Mouse (Mus musculus): Measurements from ENCODE around the gene Ribc1. TPM values are rescaled to one million over a fixed set of nuclear protein-coding genes. Genes with fewer than 3 reads are reported as not detected.

Ribc1 gene
- 4.5 and 4.9 TPM in 2 replicates for polyA plus RNA-seq (2016; fragmentation: Nextera tagmentation; extraction: Ambion mirVana)

DNA sequence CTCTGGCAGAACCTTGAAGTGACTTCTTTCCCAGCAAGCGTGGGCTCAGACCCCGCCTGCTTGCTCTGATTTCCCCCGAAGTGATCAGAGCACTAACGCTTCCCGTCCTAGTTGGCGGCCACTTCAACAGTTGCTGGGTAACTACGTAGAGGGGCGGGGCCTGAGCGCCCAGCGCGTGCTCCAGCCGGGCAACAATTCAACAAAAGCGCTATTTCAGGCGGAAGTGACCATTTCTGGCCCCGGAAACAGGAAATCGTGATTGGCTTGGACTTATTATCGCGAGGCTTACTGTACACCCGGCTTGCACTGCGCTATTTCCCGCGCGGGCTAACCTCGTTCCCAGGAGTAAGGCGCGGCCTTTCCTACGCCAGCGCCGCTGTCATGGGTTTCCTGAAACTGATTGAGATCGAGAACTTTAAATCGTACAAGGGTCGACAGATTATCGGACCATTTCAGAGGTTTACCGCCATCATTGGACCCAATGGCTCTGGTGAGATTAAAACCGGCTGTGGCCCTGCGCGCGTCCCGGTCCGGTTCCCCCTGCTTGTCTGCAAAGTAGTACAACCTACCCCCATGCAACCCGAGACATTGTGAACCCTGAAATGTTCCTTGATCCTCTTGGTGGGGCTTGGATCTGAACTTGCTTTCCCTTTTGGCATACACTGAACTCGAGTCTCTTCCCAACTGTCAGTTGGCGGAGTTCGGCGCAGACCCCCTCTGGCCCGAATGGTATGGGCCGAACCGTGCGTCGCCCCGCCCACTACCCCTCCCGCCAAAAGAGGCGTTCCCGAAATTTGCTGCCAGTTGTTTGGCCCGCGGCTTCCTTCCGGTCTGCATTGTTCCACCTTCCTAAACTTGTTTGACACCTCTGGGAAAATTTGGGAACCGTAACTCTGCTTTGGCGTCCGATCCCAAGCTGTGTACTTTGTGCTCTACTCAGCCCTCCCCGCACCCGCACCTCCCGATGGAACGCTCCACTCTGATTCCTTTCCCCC, at the start of gene Ribc1, which contains the start of gene Smc1a:
Ribc1 (minus strand) TSS at position 145 of the 995 bp plus-strand sequence.
Smc1a (plus strand) TSS at position 278 of the 995 bp plus-strand sequence.
- WGBS: 19% methylated on average over 64 of the region's 64 CpGs
- DNase-seq (ENCODE audit: low spot score): peak; percentile 89
- H3K4me3 ChIP-seq: peak within 1 kb of the TSS; percentile 61
- H3K27me3 ChIP-seq (ENCODE audit: insufficient read depth, poor library complexity, severe bottlenecking): peaks cover 79% of the 10 kb centered on the region
- peak within 1 kb of the TSS; percentile 90 for H3K27ac ChIP-seq
- no peaks in the 10 kb centered on the region for H3K9me3 ChIP-seq
- peaks cover 14% of the 10 kb centered on the region for H3K36me3 ChIP-seq
- H3K4me1 ChIP-seq (replicated peaks): peaks cover 15% of the 10 kb centered on the region

DNA sequence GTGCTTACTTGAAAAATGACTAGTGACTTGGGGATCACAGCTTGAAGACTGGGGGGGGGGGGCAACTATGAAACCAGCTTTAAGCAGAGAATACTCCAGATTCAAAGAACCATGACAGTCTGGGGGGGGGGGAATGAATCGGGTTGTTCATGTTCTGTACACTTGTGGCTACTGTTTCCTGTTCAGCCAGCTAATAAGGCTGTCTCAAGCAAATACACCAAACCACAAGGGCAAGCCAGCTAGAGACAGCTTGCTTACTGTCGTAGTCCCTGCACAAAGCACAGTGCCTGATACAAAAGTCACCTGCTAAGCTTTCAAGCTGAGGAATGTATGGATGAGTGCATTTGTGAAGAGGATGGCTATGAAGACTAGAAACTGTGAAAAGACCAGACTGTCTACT, 49.6 kb upstream of the Ribc1 start:
- 77% methylated on average over 2 of the region's 2 CpGs for WGBS
- H3K27me3 ChIP-seq (ENCODE audit: insufficient read depth, poor library complexity, severe bottlenecking): peaks cover 95% of the 10 kb centered on the region
- H3K36me3 ChIP-seq: peaks cover 34% of the 10 kb centered on the region

DNA sequence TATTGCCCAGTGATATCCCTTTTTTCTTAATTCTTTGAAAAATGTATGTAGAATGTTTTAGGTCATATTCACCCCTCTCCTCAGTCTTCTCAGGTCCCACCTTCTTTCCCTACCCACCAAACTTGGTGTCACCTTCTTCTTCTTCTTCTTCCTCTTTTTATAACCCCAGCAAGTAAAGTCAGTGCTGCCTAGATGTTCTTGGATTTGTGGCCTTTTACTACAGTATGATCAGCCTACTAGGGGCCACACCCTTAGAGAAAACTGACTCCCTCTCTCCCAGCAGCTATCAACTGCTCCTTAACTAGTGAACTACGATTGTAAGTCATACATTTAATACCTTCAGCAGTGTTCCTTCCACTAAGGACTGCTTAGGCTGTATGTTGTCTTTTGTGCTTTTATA, 38.0 kb upstream of the Ribc1 start:
- peaks cover 92% of the 10 kb centered on the region for H3K27me3 ChIP-seq (ENCODE audit: insufficient read depth, poor library complexity, severe bottlenecking)
- no peak overlapping the region for H3K4me3 ChIP-seq
- no peak overlapping the region for H3K27ac ChIP-seq
- no peaks in the 10 kb centered on the region for H3K9me3 ChIP-seq
- no peaks in the 10 kb centered on the region for H3K4me1 ChIP-seq (replicated peaks)
- H3K36me3 ChIP-seq: peaks cover 53% of the 10 kb centered on the region
- WGBS: 80% methylated on average over 1 of the region's 1 CpGs
- no peak for DNase-seq (ENCODE audit: low spot score)

More for the DNA sequence above, 49.6 kb upstream of the Ribc1 start:
- Histone ChIP-seq H3K4me1 (replicated peaks) (no peaks in the 10 kb centered on the region), H3K9me3 (no peaks in the 10 kb centered on the region), H3K4me3 (no peak overlapping the region), H3K27ac (no peak overlapping the region)
- DNase-seq (ENCODE audit: low spot score): no peak

DNA sequence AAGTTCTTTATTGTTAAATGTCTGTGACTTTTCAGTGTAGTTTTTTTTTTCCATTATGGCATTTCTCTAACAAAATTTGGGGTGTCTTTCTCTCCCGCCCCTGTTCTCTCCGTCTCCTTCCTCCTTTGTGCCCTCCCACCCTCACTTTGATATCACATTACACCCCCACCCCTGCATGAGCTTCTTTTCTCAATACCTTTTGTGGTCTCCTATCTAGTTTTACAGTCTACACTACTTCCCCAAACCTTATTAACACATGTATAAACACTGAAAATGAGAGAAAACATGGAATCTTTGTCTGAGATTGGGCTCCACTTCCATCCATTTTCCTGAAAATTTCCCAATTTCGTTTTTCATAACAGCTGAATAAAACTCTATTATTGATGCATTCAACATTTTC, 36.5 kb upstream of the Ribc1 start:
- DNase-seq (ENCODE audit: low spot score): no peak
- no peaks in the 10 kb centered on the region for H3K4me1 ChIP-seq (replicated peaks)
- 84% methylated on average over 3 of the region's 3 CpGs for WGBS
- H3K9me3 ChIP-seq: no peaks in the 10 kb centered on the region
- peaks cover 53% of the 10 kb centered on the region for H3K36me3 ChIP-seq
- peaks cover 91% of the 10 kb centered on the region for H3K27me3 ChIP-seq (ENCODE audit: insufficient read depth, poor library complexity, severe bottlenecking)
- no peak overlapping the region for H3K27ac ChIP-seq
- no peak overlapping the region for H3K4me3 ChIP-seq

DNA sequence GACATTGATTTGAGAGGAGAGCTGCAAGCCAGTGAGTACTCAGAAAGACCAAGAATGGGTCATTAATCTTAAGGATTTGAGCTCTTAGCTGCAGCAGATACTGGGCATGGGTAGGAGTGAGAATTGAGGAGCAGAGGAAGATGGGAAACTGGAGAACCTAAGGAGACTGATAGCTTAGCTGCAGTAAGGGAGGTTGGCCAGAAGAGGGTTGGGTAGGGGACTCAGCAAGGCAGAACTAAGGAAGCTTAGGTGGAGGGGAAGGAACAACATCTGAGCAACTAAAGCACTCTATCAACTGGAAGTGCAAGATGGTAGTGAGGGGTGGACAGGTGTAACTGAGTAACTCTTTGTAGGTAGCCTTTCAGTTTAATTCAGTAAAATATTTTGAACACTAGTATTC, 31.1 kb upstream of the Ribc1 start:
- peaks cover 59% of the 10 kb centered on the region for H3K36me3 ChIP-seq
- no peak overlapping the region for H3K4me3 ChIP-seq
- no peak overlapping the region for H3K27ac ChIP-seq
- H3K4me1 ChIP-seq (replicated peaks): no peaks in the 10 kb centered on the region
- no peaks in the 10 kb centered on the region for H3K9me3 ChIP-seq
- H3K27me3 ChIP-seq (ENCODE audit: insufficient read depth, poor library complexity, severe bottlenecking): peaks cover 78% of the 10 kb centered on the region
- no peak for DNase-seq (ENCODE audit: low spot score)

DNA sequence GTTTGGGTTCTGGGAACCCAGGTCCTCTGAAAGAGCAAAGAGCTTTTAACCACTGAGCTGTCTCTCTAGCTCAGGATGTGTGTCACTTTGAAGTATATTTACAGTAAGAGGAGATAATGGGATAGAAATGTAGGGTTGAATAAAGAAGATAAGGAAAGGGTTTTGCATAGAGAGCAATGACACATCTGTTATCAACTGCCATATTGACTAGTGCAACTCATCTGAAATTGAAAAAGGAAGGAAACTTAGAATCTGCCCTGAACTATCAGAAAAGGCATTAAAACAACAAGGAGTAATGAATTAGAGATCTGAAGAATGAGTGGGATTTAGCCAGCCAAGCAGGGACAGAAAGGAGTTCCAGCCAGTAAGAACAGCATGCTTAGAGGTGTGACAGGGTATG, 23.8 kb upstream of the Ribc1 start:
- no peak for DNase-seq (ENCODE audit: low spot score)
- Histone ChIP-seq H3K27me3 (ENCODE audit: insufficient read depth, poor library complexity, severe bottlenecking) (peaks cover 70% of the 10 kb centered on the region), H3K9me3 (no peaks in the 10 kb centered on the region), H3K27ac (no peak overlapping the region), H3K4me3 (no peak overlapping the region), H3K4me1 (replicated peaks) (no peaks in the 10 kb centered on the region), H3K36me3 (peaks cover 73% of the 10 kb centered on the region)

DNA sequence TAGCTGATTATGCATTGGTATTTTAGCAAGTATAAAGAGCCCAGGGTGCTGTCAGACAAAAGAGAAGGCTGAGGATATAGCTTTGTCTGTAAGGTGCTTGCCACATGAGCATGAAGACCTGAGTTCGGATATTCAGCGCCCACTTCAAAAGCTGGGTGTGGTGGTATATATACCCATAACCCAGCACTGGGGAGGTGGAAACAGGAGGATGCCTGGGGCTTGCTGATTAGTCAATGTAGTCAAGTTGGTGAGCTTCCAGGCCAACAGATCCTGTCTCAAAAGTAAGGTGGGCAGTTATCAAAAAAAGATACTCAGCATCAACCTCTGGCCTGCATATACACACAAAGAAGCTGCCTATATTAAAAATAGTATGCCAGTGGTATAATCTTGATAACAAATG, 3.2 kb upstream of the Ribc1 start:
- H3K4me3 ChIP-seq: no peak overlapping the region
- peaks cover 20% of the 10 kb centered on the region for H3K36me3 ChIP-seq
- no peaks in the 10 kb centered on the region for H3K9me3 ChIP-seq
- WGBS: 87% methylated on average over 2 of the region's 2 CpGs
- no peak for DNase-seq (ENCODE audit: low spot score)
- H3K4me1 ChIP-seq (replicated peaks): peaks cover 15% of the 10 kb centered on the region
- H3K27ac ChIP-seq: no peak overlapping the region
- H3K27me3 ChIP-seq (ENCODE audit: insufficient read depth, poor library complexity, severe bottlenecking): peaks cover 70% of the 10 kb centered on the region

DNA sequence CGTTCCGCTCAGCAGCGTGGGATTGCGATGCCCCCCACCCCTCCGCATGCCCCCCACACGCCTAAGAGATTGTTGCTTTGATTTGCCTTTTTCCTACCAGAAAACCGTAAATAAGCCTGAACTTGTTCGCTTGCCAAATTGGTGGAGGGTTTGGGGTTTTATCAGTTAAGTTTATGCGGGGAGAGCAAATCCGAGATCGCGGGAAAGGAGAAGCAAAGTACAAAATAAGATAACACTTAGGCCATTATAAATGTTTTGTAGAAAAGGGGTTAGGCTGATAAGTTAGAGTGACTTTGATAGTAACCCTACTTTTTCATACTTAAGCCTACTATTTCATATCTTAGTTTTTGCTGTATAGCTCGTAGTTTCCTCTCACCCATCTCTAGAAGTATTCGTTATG, 1.1 kb upstream of the Ribc1 start:
- Histone ChIP-seq H3K9me3 (no peaks in the 10 kb centered on the region), H3K4me1 (replicated peaks) (peaks cover 15% of the 10 kb centered on the region), H3K27me3 (ENCODE audit: insufficient read depth, poor library complexity, severe bottlenecking) (peaks cover 72% of the 10 kb centered on the region), H3K36me3 (peaks cover 14% of the 10 kb centered on the region), H3K27ac (peak overlapping the region; percentile 90), H3K4me3 (peak overlapping the region; percentile 61)
- no peak for DNase-seq (ENCODE audit: low spot score)
- 25% methylated on average over 14 of the region's 14 CpGs for WGBS

DNA sequence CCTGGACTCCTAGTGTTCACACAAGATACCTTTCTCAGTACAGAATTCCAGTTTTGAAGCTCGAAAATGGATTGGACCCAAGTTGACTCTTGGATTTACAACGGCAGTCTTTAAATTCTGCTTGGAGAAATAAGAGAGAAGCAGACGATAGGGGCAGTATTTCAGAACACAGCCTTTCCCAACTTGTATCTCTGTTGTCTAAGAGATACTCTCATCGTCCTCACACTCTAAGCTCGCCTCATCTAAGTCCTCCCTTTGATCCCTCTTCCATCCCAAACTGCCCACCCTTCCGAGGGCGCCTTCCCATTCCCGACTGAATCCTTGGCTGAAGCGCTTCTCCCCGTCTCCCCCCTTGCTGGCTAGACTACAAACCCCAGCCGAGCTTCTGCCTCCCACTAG, 344 bp downstream of the Ribc1 start:
- Histone ChIP-seq H3K9me3 (no peaks in the 10 kb centered on the region), H3K4me3 (peak overlapping the region; percentile 61), H3K27ac (peak overlapping the region; percentile 90), H3K4me1 (replicated peaks) (peaks cover 15% of the 10 kb centered on the region), H3K27me3 (ENCODE audit: insufficient read depth, poor library complexity, severe bottlenecking) (peaks cover 83% of the 10 kb centered on the region), H3K36me3 (peaks cover 14% of the 10 kb centered on the region)
- DNase-seq (ENCODE audit: low spot score): peak; percentile 2
- 22% methylated on average over 11 of the region's 11 CpGs for WGBS

DNA sequence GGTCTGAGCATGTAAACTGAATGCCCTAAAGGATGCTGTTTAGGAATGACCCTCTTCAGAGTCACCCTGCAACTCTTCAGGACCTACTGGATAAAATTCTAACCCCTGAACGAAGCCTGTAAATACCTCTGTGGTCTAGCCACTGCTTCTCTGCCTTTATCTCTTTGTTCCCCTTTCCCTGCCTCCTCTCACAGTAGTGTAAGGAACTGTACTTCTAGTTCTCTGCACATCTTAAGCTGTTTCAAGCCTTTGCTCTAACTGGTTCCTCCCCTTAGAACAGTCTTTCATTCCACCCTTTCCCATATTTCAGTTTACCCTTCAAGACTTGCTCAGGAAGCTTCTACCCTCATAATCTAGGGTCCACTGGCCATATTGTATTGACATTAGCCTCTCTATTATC, 8.2 kb downstream of the Ribc1 start:
- no peak overlapping the region for H3K4me3 ChIP-seq
- H3K27ac ChIP-seq: no peak overlapping the region
- H3K4me1 ChIP-seq (replicated peaks): no peaks in the 10 kb centered on the region
- H3K27me3 ChIP-seq (ENCODE audit: insufficient read depth, poor library complexity, severe bottlenecking): peaks cover 87% of the 10 kb centered on the region
- DNase-seq (ENCODE audit: low spot score): no peak
- H3K36me3 ChIP-seq: peaks cover 42% of the 10 kb centered on the region
- 88% methylated on average over 1 of the region's 1 CpGs for WGBS
- H3K9me3 ChIP-seq: no peaks in the 10 kb centered on the region

DNA sequence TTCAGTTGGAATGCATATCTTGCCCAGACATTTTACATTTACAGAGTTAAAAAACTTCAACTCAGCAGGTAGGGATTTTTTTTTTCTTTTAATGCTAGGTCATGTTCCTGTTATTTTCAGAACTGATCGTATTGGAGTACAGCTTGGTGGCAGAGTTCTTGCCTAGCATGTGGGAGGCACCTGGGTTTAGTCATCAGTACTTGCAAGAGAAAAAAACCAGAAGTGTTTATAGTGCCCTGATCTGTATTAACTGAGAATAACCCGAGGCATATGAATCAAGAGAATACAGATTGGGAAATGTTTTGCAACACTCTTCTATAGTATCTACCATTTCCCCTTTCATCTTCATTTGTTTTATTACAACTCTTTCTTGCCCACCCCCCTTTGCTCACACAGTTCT, 13.2 kb downstream of the Ribc1 start:
- DNase-seq (ENCODE audit: low spot score): no peak
- H3K36me3 ChIP-seq: peaks cover 39% of the 10 kb centered on the region
- H3K4me1 ChIP-seq (replicated peaks): no peaks in the 10 kb centered on the region
- 80% methylated on average over 2 of the region's 2 CpGs for WGBS
- H3K4me3 ChIP-seq: peak overlapping the region; percentile 58; the same call in 1 of the 2 replicates
- H3K27me3 ChIP-seq (ENCODE audit: insufficient read depth, poor library complexity, severe bottlenecking): peaks cover 98% of the 10 kb centered on the region
- H3K9me3 ChIP-seq: no peaks in the 10 kb centered on the region
- H3K27ac ChIP-seq: no peak overlapping the region

DNA sequence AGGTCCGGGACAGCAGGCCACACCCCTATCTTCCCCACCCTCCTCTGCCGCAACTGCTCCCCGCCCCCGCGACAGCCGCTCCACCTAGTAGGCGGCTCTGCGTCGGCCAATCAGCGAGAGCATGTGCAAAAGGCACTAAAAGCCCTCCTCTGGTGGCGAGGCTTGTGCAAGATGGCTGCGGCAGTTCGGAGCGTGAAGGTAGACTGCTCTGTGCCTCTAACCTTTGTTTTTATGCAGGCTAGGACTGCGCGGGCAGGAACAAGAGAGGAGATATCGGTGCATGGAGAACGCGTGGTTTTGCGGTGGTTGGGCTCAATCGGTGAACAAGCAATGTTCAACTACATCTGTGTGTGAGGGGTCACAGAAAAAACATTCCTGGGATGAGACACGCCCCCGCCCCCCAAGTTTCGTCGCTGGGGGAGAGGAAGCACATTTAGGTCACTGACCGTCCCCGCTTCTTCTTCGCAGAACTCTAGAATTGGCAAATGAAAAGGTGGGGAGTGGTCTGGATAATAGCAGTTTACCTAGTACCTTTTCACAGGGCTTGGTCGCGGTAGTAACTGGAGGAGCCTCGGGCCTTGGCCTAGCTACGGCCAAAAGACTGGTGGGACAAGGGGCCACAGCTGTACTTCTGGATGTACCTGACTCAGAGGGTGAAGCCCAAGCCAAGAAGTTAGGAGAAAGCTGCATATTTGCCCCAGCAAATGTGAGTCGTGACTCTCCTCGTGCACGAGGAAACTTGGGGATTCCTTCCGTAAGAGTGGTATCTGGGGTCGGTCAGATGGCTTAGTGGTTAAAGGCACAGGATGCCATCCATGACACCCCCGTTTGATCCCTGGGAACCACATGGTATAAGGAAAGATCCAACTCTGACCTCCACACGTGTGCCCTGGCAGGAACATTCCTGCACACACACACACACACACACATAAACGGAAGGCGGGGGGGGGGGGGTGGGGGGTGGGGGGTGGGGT, 14.1 kb downstream of the Ribc1 start, which contains the start of gene Hsd17b10:
Hsd17b10 (plus strand) TSS at position 109 of the 974 bp plus-strand sequence.
- no peaks in the 10 kb centered on the region for H3K4me1 ChIP-seq (replicated peaks)
- WGBS: 19% methylated on average over 39 of the region's 41 CpGs
- H3K27me3 ChIP-seq (ENCODE audit: insufficient read depth, poor library complexity, severe bottlenecking): peaks cover 98% of the 10 kb centered on the region
- peak within 1 kb of the TSS; percentile 84 for H3K27ac ChIP-seq
- no peaks in the 10 kb centered on the region for H3K9me3 ChIP-seq
- peaks cover 33% of the 10 kb centered on the region for H3K36me3 ChIP-seq
- peak; percentile 80 for DNase-seq (ENCODE audit: low spot score)
- peak within 1 kb of the TSS; percentile 58 for H3K4me3 ChIP-seq
